Mouse (Mus musculus) mammary gland, adult 2 months (tissue): ENCODE results near the gene Scgb2b12. TPM values are rescaled to one million over a fixed set of nuclear protein-coding genes. Genes with fewer than 3 reads are reported as not detected.

ENCODE experiments used
- polyA plus RNA-seq: library from polyadenylated mRNA; depleted of rRNA; stranded (reverse); fragments of >200 nt; gene quantifications from 2 replicates; pipeline ENCODE4 v1.2.3, GENCODE M21; 2012; ENCODE audit warnings: low replicate concordance; rRNA removed

Scgb2b12 gene
- not detected in 2 replicates for polyA plus RNA-seq

GRCm38 (mm10) chr7:32327145-32327544, at the start of gene Scgb2b12:
Gene Scgb2b12 (minus strand): TSS chr7:32327245.

DNA sequence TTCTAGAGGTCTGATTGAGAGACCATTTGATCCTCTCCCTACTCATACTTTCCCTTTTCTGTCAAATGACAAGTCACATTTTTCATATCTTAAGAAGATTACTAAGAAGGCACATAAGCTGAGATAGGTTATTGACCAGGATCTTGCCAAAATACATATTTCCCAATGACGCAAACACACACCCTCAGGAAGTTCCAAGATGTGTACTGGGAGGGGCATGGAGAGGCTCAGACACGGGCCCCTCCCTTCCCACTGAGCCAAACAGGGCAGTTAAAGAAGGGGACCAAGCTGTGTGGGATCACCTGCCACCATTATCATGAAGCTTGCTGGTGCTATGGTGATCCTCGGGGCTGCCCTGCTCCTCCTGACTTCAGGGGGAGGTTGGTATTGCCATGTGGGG, 6.8 kb upstream of the Scgb2b12 start, which contains the start of gene Scgb1b12:
Gene Scgb1b12, plus strand, starts transcription at position 301 of the 400 bp plus-strand sequence.

Other genes starting within 250 kb of the Scgb2b12 start
- not detected in 2 replicates for gene Scgb1b10, start 226.4 kb downstream of the Scgb2b12 start, polyA plus RNA-seq
- gene Scgb2b11, start 116.1 kb downstream of the Scgb2b12 start, polyA plus RNA-seq, result not detected in 2 replicates
- gene Scgb1b11, start 104.4 kb downstream of the Scgb2b12 start, polyA plus RNA-seq, result not detected in 2 replicates
- not detected in 2 replicates for gene Scgb1b12, start 6.9 kb upstream of the Scgb2b12 start, polyA plus RNA-seq
- not detected in 2 replicates for gene Scgb1b29, start 114.3 kb upstream of the Scgb2b12 start, polyA plus RNA-seq